Comparison of ENCODE assay signal across 19 mouse cellular contexts in genomic region chr16:85058138-85058537, GRCm38 (mm10).
A peak's percentile ranks its signal among the peaks of the same experiment; 100 is the strongest.
DNase-seq lines count a peak whose midpoint lies in the region; ATAC-seq and TF ChIP-seq lines count a peak whose summit lies in the region.
"Had no signal": no experiment of that assay in that cellular context is flagged by ENCODE, and none has a peak within 500 bp of the region (broad histone marks: within the 10 kb centered on the region; RNA-seq: fewer than 3 reads in every experiment).

No protein-coding gene starts in this region.

- peak; percentile 45; the same call in 1 of the 2 replicates for ATAC-seq in midbrain, embryonic 11.5 days (ENCODE audit: low FRiP score)
- peak; percentile 24; the same call in 1 of the 2 replicates for ATAC-seq in hindbrain, embryonic 15.5 days (ENCODE audit: low FRiP score, low read depth)
- peak; percentile 35 for ATAC-seq in neural tube, embryonic 15.5 days (ENCODE audit: low FRiP score)
- ATAC-seq: liver, postnatal 0 days had no signal

- no peaks in the 10 kb centered on the region; the same call in 1 of the 2 replicates for H3K4me1 ChIP-seq in heart, adult 2 months (ENCODE audit: control insufficient read depth, insufficient read depth, low read length)
- H3K4me1 ChIP-seq in midbrain, embryonic 11.5 days (ENCODE audit: control insufficient read depth, insufficient read depth, low read length) = peaks cover 3% of the 10 kb centered on the region
- H3K4me1 ChIP-seq in midbrain, embryonic 10.5 days = peaks cover 11% of the 10 kb centered on the region; the same call in 1 of the 2 replicates
- peaks cover 20% of the 10 kb centered on the region for H3K4me1 ChIP-seq in hindbrain, embryonic 15.5 days (replicated peaks)
- peaks cover 20% of the 10 kb centered on the region for H3K4me1 ChIP-seq in neural tube, embryonic 15.5 days
- H3K4me1 ChIP-seq: heart, embryonic 15.5 days had no signal

- H3K27ac ChIP-seq in heart, adult 2 months = no peak overlapping the region
- no peak overlapping the region for H3K27ac ChIP-seq in midbrain, embryonic 11.5 days (ENCODE audit: low read depth, low read length)
- no peak overlapping the region for H3K27ac ChIP-seq in midbrain, embryonic 10.5 days (replicated peaks)
- H3K27ac ChIP-seq in hindbrain, embryonic 15.5 days (replicated peaks) = peak overlapping the region; percentile 73
- H3K27ac ChIP-seq in neural tube, embryonic 15.5 days (replicated peaks) = peak overlapping the region; percentile 71
- H3K27ac ChIP-seq: heart, embryonic 15.5 days; limb, embryonic 12.5 days had no signal

- H3K27me3 ChIP-seq in heart, adult 2 months (ENCODE audit: control insufficient read depth, insufficient read depth, low read length) = no peaks in the 10 kb centered on the region
- no peaks in the 10 kb centered on the region for H3K27me3 ChIP-seq in midbrain, embryonic 11.5 days (ENCODE audit: control insufficient read depth, insufficient read depth, low read length)
- no peaks in the 10 kb centered on the region for H3K27me3 ChIP-seq in midbrain, embryonic 10.5 days (ENCODE audit: low read depth, poor library complexity, severe bottlenecking)
- H3K27me3 ChIP-seq in hindbrain, embryonic 15.5 days = no peaks in the 10 kb centered on the region
- no peaks in the 10 kb centered on the region for H3K27me3 ChIP-seq in neural tube, embryonic 15.5 days (replicated peaks)
- H3K27me3 ChIP-seq: heart, embryonic 15.5 days; limb, embryonic 12.5 days had no signal

- peak; percentile 59 for DNase-seq in heart, adult 11 months
- DNase-seq in heart, adult 2 months = no peak
- DNase-seq in midbrain, embryonic 11.5 days (ENCODE audit: low spot score, missing footprints) = no peak
- no peak for DNase-seq in midbrain, embryonic 10.5 days (ENCODE audit: low spot score)
- no peak for DNase-seq in ovary, postnatal 14 days (ENCODE audit: low spot score)
- DNase-seq in thymus, postnatal 4 days = no peak
- DNase-seq: adrenal gland, postnatal 36 days; B cell, adult 2 months; cerebellum, adult 2 months; gastrocnemius, postnatal 36 days; kidney, adult 11 months; liver, postnatal 0 days; right cerebral cortex, postnatal 14 days; thymus, adult 18-20 months had no signal

- H3K9me3 ChIP-seq in midbrain, embryonic 11.5 days (ENCODE audit: control insufficient read depth, low read length) = no peaks in the 10 kb centered on the region; the same call in 1 of the 2 replicates
- H3K9me3 ChIP-seq in midbrain, embryonic 10.5 days (replicated peaks) = no peaks in the 10 kb centered on the region; the same call in 1 of the 2 replicates
- H3K9me3 ChIP-seq in hindbrain, embryonic 15.5 days = no peaks in the 10 kb centered on the region
- no peaks in the 10 kb centered on the region for H3K9me3 ChIP-seq in neural tube, embryonic 15.5 days (replicated peaks)
- H3K9me3 ChIP-seq: heart, embryonic 15.5 days had no signal

- H3K4me2 ChIP-seq in midbrain, embryonic 11.5 days = no peak overlapping the region
- no peak overlapping the region for H3K4me2 ChIP-seq in hindbrain, embryonic 15.5 days
- no peak overlapping the region; the same call in 1 of the 2 replicates for H3K4me2 ChIP-seq in neural tube, embryonic 15.5 days
- H3K4me2 ChIP-seq: heart, embryonic 15.5 days; limb, embryonic 12.5 days had no signal

- no peak for TF ChIP-seq POLR2A in heart, adult 2 months (IDR thresholded peaks at IDR 0.05; ENCODE audit: insufficient read depth, low read depth, low read length)

- no peaks in the 10 kb centered on the region for H3K79me2 ChIP-seq in heart, adult 2 months (replicated peaks; ENCODE audit: control insufficient read depth, insufficient read depth, low read length)

- H3K4me3 ChIP-seq in heart, adult 2 months = no peak overlapping the region
- no peak overlapping the region for H3K4me3 ChIP-seq in midbrain, embryonic 11.5 days (ENCODE audit: low read depth, low read length)
- H3K4me3 ChIP-seq in midbrain, embryonic 10.5 days = no peak overlapping the region
- no peak overlapping the region for H3K4me3 ChIP-seq in hindbrain, embryonic 15.5 days
- no peak overlapping the region for H3K4me3 ChIP-seq in neural tube, embryonic 15.5 days (replicated peaks)
- H3K4me3 ChIP-seq: heart, embryonic 15.5 days; limb, embryonic 12.5 days had no signal

- H3K36me3 ChIP-seq in heart, adult 2 months (ENCODE audit: control insufficient read depth, insufficient read depth, low read length) = peaks cover 4% of the 10 kb centered on the region
- H3K36me3 ChIP-seq in midbrain, embryonic 11.5 days (ENCODE audit: control insufficient read depth, insufficient read depth, low read length) = no peaks in the 10 kb centered on the region; the same call in 1 of the 2 replicates
- peaks cover 44% of the 10 kb centered on the region for H3K36me3 ChIP-seq in midbrain, embryonic 10.5 days
- H3K36me3 ChIP-seq in hindbrain, embryonic 15.5 days = peaks cover 28% of the 10 kb centered on the region
- peaks cover 11% of the 10 kb centered on the region for H3K36me3 ChIP-seq in neural tube, embryonic 15.5 days
- H3K36me3 ChIP-seq: G1E had no signal

- TF ChIP-seq CTCF in heart, adult 2 months (IDR thresholded peaks at IDR 0.05) = no peak

- intact Hi-C loops in heart, adult 2 months (cut with DNase I) = no loop called here

- 86% methylated on average over 5 of the region's 5 CpGs for WGBS in heart, adult 2 months
- WGBS in midbrain, embryonic 11.5 days = 78% methylated on average over 5 of the region's 5 CpGs
- 90% methylated on average over 5 of the region's 5 CpGs for WGBS in midbrain, embryonic 10.5 days
- WGBS in hindbrain, embryonic 15.5 days = 42% methylated on average over 5 of the region's 5 CpGs
- WGBS in neural tube, embryonic 15.5 days = 40% methylated on average over 5 of the region's 5 CpGs

- no peak overlapping the region for H3K9ac ChIP-seq in heart, adult 2 months (ENCODE audit: low read depth, low read length)
- no peak overlapping the region for H3K9ac ChIP-seq in midbrain, embryonic 11.5 days (ENCODE audit: low read length)
- H3K9ac ChIP-seq in hindbrain, embryonic 15.5 days = no peak overlapping the region
- H3K9ac ChIP-seq in neural tube, embryonic 15.5 days (replicated peaks) = no peak overlapping the region
- H3K9ac ChIP-seq: heart, embryonic 15.5 days; limb, embryonic 12.5 days; liver, postnatal 0 days had no signal

- TF ChIP-seq EP300 in heart, adult 2 months (IDR thresholded peaks at IDR 0.05; ENCODE audit: insufficient read depth, low read depth, low read length) = no peak

Comparison
In these comparisons a context has a peak if more than half of its experiments do, and no peak if none do; other contexts are left out.
1. H3K27ac ChIP-seq: peak in hindbrain, embryonic 15.5 days (single experiment) and neural tube, embryonic 15.5 days (single experiment); none in heart, adult 2 months (single experiment), midbrain, embryonic 11.5 days (single experiment) and midbrain, embryonic 10.5 days (single experiment).
2. Peak in every context shown above with its lines, with median percentiles within 50 percentile points of each other: ATAC-seq.